In the genomic region with DNA sequence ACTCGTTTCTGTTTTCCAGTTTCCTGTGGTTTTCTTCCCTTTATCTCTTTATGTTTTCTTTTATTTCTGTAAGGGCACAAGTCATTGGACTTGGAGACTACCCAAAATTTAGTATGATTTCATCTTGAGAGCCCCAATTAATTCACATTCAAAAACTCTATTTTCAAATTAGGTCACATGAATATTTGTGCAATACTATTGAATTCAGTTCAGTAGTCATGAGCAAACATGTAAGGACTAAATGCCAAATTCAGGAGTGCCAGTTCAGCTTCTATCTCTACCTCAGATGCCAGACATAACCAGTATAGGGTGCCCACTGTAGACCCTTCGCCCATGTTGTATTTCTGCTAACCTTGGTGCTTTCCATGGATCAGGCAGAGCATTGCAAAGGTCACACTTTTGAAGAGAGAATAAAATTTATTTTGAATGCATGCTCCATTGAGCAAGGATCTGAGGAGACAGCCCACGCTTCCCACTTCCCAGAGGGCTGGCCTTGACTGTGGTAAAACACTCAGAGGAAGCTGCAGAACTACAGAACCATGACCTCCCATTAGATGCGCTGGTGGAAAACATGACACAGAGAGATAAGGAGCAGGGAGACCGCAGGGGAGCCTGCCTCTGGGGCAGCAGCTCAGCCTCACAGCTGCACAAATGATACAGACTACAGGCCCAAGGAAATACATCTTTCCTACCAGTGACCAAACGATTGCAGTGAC, we compare ENCODE assay signal across 11 mouse cellular contexts.
DNase-seq lines count a peak whose midpoint lies in the region; ATAC-seq lines count a peak whose summit lies in the region.
"Had no signal": no experiment of that assay in that cellular context is flagged by ENCODE, and none has a peak within 500 bp of the region (broad histone marks: within the 10 kb centered on the region; RNA-seq: fewer than 3 reads in every experiment).

No protein-coding gene starts in this region.

- no peaks in the 10 kb centered on the region for H3K9me3 ChIP-seq in liver, embryonic 12.5 days (replicated peaks)
- H3K9me3 ChIP-seq in forebrain, embryonic 12.5 days, result no peaks in the 10 kb centered on the region
- H3K9me3 ChIP-seq in midbrain, embryonic 16.5 days (replicated peaks; ENCODE audit: control insufficient read depth, low read length, poor library complexity, severe bottlenecking), result no peaks in the 10 kb centered on the region
- H3K9me3 ChIP-seq: limb, embryonic 10.5 days had no signal

- H3K36me3 ChIP-seq in liver, embryonic 12.5 days, result no peaks in the 10 kb centered on the region
- H3K36me3 ChIP-seq in forebrain, embryonic 12.5 days (replicated peaks), result no peaks in the 10 kb centered on the region
- H3K36me3 ChIP-seq in midbrain, embryonic 16.5 days (ENCODE audit: control insufficient read depth, insufficient read depth, low read length), result no peaks in the 10 kb centered on the region
- H3K36me3 ChIP-seq: limb, embryonic 10.5 days had no signal

- H3K4me2 ChIP-seq in liver, embryonic 12.5 days, result no peak overlapping the region
- H3K4me2 ChIP-seq in forebrain, embryonic 12.5 days, result no peak overlapping the region
- no peak overlapping the region for H3K4me2 ChIP-seq in midbrain, embryonic 16.5 days (ENCODE audit: low read length)

- no peaks in the 10 kb centered on the region for H3K4me1 ChIP-seq in liver, embryonic 12.5 days
- no peaks in the 10 kb centered on the region for H3K4me1 ChIP-seq in forebrain, embryonic 12.5 days
- no peaks in the 10 kb centered on the region for H3K4me1 ChIP-seq in midbrain, embryonic 16.5 days (ENCODE audit: control insufficient read depth, insufficient read depth, low read length)
- H3K4me1 ChIP-seq: limb, embryonic 10.5 days had no signal

- peak; percentile 63 for DNase-seq in 416B (ENCODE audit: low read depth)
- DNase-seq in adrenal gland, adult 2 months, result peak; percentile 85
- DNase-seq in heart, postnatal 14 days, result peak; percentile 5 to 8
- DNase-seq in left cerebral cortex, adult 18-20 months (ENCODE audit: low spot score in 2 of 2), result no peak
- no peak for DNase-seq in frontal cortex, postnatal 14 days (ENCODE audit: low spot score in 2 of 2)
- DNase-seq: cerebellum, postnatal 25 days had no signal

- intact Hi-C loops in heart, postnatal 14 days (cut with DNase I), result no loop called here

- no peak overlapping the region for H3K4me3 ChIP-seq in liver, embryonic 12.5 days
- H3K4me3 ChIP-seq in forebrain, embryonic 12.5 days (replicated peaks), result no peak overlapping the region
- H3K4me3 ChIP-seq in midbrain, embryonic 16.5 days (ENCODE audit: low read depth, low read length), result no peak overlapping the region
- H3K4me3 ChIP-seq: limb, embryonic 10.5 days had no signal

- no peak overlapping the region for H3K9ac ChIP-seq in liver, embryonic 12.5 days
- no peak overlapping the region for H3K9ac ChIP-seq in forebrain, embryonic 12.5 days
- no peak overlapping the region for H3K9ac ChIP-seq in midbrain, embryonic 16.5 days (ENCODE audit: low read depth, low read length)

- H3K27ac ChIP-seq in liver, embryonic 12.5 days, result 0 out of 2 replicates have a peak overlapping the region, but pooled peaks have one; percentile 37
- H3K27ac ChIP-seq in forebrain, embryonic 12.5 days, result no peak overlapping the region
- no peak overlapping the region for H3K27ac ChIP-seq in midbrain, embryonic 16.5 days (ENCODE audit: low read length)
- H3K27ac ChIP-seq: limb, embryonic 10.5 days; stomach, postnatal 0 days had no signal

- no peaks in the 10 kb centered on the region for H3K27me3 ChIP-seq in liver, embryonic 12.5 days (replicated peaks)
- H3K27me3 ChIP-seq in forebrain, embryonic 12.5 days, result no peaks in the 10 kb centered on the region
- H3K27me3 ChIP-seq in midbrain, embryonic 16.5 days (ENCODE audit: control insufficient read depth, insufficient read depth, low read depth, low read length), result no peaks in the 10 kb centered on the region

- WGBS in liver, embryonic 12.5 days (ENCODE audit: insufficient replicate concordance), result 28% methylated on average over 6 of the region's 6 CpGs
- 82% methylated on average over 6 of the region's 6 CpGs for WGBS in forebrain, embryonic 12.5 days
- 74% methylated on average over 6 of the region's 6 CpGs for WGBS in midbrain, embryonic 16.5 days

- ATAC-seq in liver, embryonic 12.5 days, result peak; percentile 73
- no peak for ATAC-seq in forebrain, embryonic 12.5 days (ENCODE audit: low FRiP score)
- no peak for ATAC-seq in midbrain, embryonic 16.5 days

Comparison
In these comparisons a context has a peak if more than half of its experiments do, and no peak if none do; other contexts are left out.
1. DNase-seq: peak in 416B (single experiment), adrenal gland, adult 2 months (single experiment) and heart, postnatal 14 days (2 of 2); none in left cerebral cortex, adult 18-20 months (0 of 2) and frontal cortex, postnatal 14 days (0 of 2).